Mouse (Mus musculus) C2C12 (cell line): Measurements from ENCODE around the gene Ptk6. TPM values are rescaled to one million over a fixed set of nuclear protein-coding genes. Genes with fewer than 3 reads are reported as not detected.

Source experiments
- H3K27me3 ChIP-seq: one replicate; pipeline ENCODE4 v1.6.1; 2011; ENCODE audit not compliant: control insufficient read depth, insufficient read depth, insufficient read length
- H3K36me3 ChIP-seq: one replicate; pipeline ENCODE4 v1.6.1; 2011; ENCODE audit not compliant: control insufficient read depth, insufficient read depth
- H3K4me3 ChIP-seq: one replicate; pipeline ENCODE4 v1.5.1; 2011; ENCODE audit warnings: mild to moderate bottlenecking, control low read depth; ENCODE audit not compliant: poor library complexity, insufficient read depth, severe bottlenecking
- H3K79me2 ChIP-seq: one replicate; pipeline ENCODE4 v1.6.1; 2011; ENCODE audit not compliant: control insufficient read depth, insufficient read depth
- H3K79me3 ChIP-seq: one replicate; pipeline ENCODE4 v1.6.1; 2011; ENCODE audit warnings: low read depth, control low read depth
- H3ac ChIP-seq: one replicate; pipeline ENCODE3; 2011; ENCODE audit warnings: low read depth; ENCODE audit not compliant: control insufficient read depth, insufficient read length
- CEBPB ChIP-seq: IDR thresholded peaks from one replicate; pipeline ENCODE4 v1.6.1; 2011; ENCODE audit warnings: low read depth, mild to moderate bottlenecking, control low read depth, moderate library complexity
- CTCF ChIP-seq: IDR thresholded peaks from one replicate; pipeline ENCODE4 v1.5.1; 2011; ENCODE audit not compliant: control insufficient read depth, insufficient read depth, insufficient read length
- FOSL1 ChIP-seq: IDR thresholded peaks from one replicate; pipeline ENCODE4 v1.8.0; 2011; ENCODE audit warnings: mild to moderate bottlenecking, low read length; ENCODE audit not compliant: poor library complexity, insufficient read depth, severe bottlenecking
- MAX ChIP-seq: IDR thresholded peaks from one replicate; pipeline ENCODE4 v1.6.1; 2011; ENCODE audit warnings: mild to moderate bottlenecking, control low read depth
- MYOD1 ChIP-seq: IDR thresholded peaks from one replicate; pipeline ENCODE4 v1.6.1; 2011; ENCODE audit warnings: low read depth; ENCODE audit not compliant: control insufficient read depth, insufficient read length
- MYOG ChIP-seq: IDR thresholded peaks from one replicate; pipeline ENCODE4 v1.6.1; 2011; ENCODE audit not compliant: control insufficient read depth, insufficient read length; ENCODE audit errors: extremely low read depth
- USF1 ChIP-seq: IDR thresholded peaks from one replicate; pipeline ENCODE4 v1.6.1; 2011; ENCODE audit warnings: low read depth, mild to moderate bottlenecking, control low read depth, moderate library complexity
- polyA plus RNA-seq: library from polyadenylated mRNA; unstranded; fragments of >200 nt; fragmentation: generic; extraction: Trizol; gene quantifications from one replicate; pipeline ENCODE4 v1.2.1, GENCODE M21; 2012; ENCODE audit warnings: missing spikeins

Ptk6 gene
- polyA plus RNA-seq, 1 experiment: not detected

DNA sequence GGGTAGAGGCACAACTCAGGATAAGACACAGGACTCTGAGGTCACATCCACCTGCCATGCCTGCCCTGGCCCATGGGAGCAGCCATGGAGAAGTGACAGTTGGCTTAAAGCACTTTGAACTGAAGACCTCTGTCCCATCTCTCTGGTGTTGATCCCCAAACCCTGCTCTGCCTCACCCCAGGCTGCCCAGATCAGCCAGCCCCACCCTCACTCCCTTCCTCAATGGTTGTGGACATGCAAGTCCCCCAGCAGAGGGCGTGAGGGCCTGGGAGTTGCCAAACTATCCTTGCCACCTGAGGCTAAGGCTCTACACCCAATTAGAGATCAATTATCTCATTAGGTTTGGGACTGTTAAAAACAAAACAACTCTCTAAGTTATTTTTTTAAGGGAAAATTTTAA is 48.8 kb downstream of the Ptk6 start:
- Histone ChIP-seq H3K4me3 (no peak overlapping the region), H3ac (no peak overlapping the region), H3K79me3 (no peaks in the 10 kb centered on the region), H3K36me3 (no peaks in the 10 kb centered on the region), H3K27me3 (peaks cover 68% of the 10 kb centered on the region), H3K79me2 (no peaks in the 10 kb centered on the region)
- TF ChIP-seq CTCF (no peak), MAX (no peak), CEBPB (no peak), MYOD1 (no peak), FOSL1 (no peak), USF1 (no peak), MYOG (no peak)

DNA sequence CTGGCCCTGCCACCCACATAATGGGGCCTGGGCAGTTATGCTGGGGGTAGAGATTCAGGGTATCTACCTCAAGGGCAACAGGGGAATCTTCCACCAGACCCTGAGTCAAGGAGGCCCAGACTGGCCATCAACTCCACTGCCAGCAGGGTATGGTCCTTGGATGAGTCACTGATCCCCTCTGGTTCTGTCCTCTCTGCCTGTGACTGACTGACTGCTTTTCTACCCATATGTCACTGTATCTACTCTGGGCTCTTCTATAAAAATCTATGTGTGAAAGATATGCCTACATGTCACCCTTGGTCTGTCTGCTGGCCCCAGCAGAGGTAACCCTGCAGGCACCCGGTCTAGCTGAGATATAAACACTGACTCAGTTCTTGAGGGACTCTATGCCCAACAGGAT is 49.5 kb downstream of the Ptk6 start:
- Histone ChIP-seq H3K4me3 (no peak overlapping the region), H3K79me2 (no peaks in the 10 kb centered on the region), H3K27me3 (peaks cover 74% of the 10 kb centered on the region), H3K36me3 (no peaks in the 10 kb centered on the region), H3K79me3 (no peaks in the 10 kb centered on the region), H3ac (no peak overlapping the region)
- TF ChIP-seq FOSL1 (no peak), CEBPB (no peak)

DNA sequence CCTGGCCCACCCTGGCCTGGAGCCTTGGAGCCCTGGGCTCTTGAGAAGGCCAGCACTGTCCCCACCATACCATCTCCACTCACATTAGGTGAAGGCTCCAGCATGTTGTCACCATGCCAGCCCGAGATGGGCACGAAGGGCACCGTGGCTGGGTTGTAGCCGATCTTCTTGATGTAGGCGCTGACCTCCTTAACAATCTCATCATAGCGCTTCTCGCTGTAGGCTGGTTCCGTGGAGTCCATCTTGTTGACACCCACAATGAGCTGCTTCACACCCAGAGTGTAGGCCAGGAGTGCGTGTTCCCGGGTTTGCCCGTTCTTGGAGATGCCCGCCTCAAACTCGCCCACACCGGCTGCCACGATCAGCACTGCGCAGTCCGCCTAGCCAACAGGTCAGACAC is 49.9 kb downstream of the Ptk6 start:
- no peaks in the 10 kb centered on the region for H3K36me3 ChIP-seq
- no peaks in the 10 kb centered on the region for H3K79me2 ChIP-seq
- no peak overlapping the region for H3K4me3 ChIP-seq
- TF ChIP-seq MYOD1: no peak
- TF ChIP-seq CEBPB: no peak
- TF ChIP-seq CTCF: no peak
- no peak for TF ChIP-seq MYOG
- no peak for TF ChIP-seq USF1
- TF ChIP-seq FOSL1: no peak
- TF ChIP-seq MAX: no peak
- no peak overlapping the region for H3ac ChIP-seq
- no peaks in the 10 kb centered on the region for H3K79me3 ChIP-seq
- peaks cover 74% of the 10 kb centered on the region for H3K27me3 ChIP-seq

DNA sequence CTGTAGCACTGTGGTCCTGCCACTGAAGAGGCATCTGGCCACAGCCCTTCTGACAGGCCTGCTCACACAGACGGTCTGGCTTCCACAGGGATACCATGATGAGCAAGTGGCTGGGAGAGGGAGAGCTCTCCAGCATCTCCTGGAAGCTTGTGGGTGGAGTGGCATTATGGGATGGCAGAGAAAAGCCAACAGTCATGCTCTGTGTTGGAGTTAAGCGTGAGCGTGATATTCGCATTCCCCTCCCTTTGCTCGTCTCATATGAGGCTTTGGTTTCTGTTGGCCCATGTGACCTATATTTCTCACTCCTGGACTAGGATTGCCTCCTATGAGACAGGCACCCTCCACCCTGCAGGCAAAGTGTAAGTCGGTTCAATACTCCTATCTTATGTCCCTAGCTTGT is 52.3 kb downstream of the Ptk6 start:
- no peak overlapping the region for H3ac ChIP-seq
- H3K79me3 ChIP-seq: no peaks in the 10 kb centered on the region
- no peak overlapping the region for H3K4me3 ChIP-seq
- TF ChIP-seq FOSL1: no peak
- no peak for TF ChIP-seq MYOG
- TF ChIP-seq CTCF: no peak
- no peak for TF ChIP-seq MAX
- no peak for TF ChIP-seq USF1
- no peak for TF ChIP-seq CEBPB
- no peak for TF ChIP-seq MYOD1
- peaks cover 63% of the 10 kb centered on the region for H3K27me3 ChIP-seq
- H3K36me3 ChIP-seq: no peaks in the 10 kb centered on the region
- no peaks in the 10 kb centered on the region for H3K79me2 ChIP-seq

DNA sequence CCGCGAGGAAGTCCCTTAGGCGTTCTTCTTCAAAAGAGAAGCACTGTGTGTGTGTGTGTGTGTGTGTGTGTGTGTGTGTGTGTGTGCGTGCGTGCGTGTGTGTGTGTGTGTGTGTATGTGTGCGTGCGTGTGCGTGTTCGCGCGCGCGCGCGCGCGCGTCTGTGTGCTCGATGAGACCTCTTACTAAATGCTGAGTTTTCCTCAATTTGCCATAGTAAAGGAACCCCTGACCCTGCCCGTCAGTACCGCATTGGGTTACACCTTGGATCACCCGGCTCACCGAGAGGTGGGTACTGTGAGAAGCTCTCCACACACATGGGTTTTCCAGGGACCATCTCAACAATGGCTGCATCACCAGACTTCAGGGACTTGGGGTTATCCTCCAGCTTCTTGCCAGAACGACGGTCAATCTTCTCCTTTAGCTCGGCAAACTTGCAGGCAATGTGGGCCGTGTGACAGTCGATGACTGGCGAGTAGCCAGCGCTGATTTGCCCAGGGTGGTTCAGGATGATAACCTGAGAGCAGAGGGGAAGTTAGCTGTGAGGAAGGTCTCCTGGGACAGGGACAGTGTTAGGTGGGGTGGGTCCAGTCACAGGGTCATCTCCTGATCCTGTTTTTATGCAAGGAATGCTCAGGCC is 54.2 kb downstream of the Ptk6 start:
- no peak for TF ChIP-seq FOSL1
- TF ChIP-seq MYOD1: no peak
- no peak for TF ChIP-seq MAX
- TF ChIP-seq CEBPB: no peak
- no peak for TF ChIP-seq MYOG
- no peak for TF ChIP-seq CTCF
- no peak for TF ChIP-seq USF1
- H3K79me2 ChIP-seq: no peaks in the 10 kb centered on the region
- H3K36me3 ChIP-seq: no peaks in the 10 kb centered on the region
- no peak overlapping the region for H3ac ChIP-seq
- no peak overlapping the region for H3K4me3 ChIP-seq
- no peaks in the 10 kb centered on the region for H3K79me3 ChIP-seq
- peaks cover 54% of the 10 kb centered on the region for H3K27me3 ChIP-seq

DNA sequence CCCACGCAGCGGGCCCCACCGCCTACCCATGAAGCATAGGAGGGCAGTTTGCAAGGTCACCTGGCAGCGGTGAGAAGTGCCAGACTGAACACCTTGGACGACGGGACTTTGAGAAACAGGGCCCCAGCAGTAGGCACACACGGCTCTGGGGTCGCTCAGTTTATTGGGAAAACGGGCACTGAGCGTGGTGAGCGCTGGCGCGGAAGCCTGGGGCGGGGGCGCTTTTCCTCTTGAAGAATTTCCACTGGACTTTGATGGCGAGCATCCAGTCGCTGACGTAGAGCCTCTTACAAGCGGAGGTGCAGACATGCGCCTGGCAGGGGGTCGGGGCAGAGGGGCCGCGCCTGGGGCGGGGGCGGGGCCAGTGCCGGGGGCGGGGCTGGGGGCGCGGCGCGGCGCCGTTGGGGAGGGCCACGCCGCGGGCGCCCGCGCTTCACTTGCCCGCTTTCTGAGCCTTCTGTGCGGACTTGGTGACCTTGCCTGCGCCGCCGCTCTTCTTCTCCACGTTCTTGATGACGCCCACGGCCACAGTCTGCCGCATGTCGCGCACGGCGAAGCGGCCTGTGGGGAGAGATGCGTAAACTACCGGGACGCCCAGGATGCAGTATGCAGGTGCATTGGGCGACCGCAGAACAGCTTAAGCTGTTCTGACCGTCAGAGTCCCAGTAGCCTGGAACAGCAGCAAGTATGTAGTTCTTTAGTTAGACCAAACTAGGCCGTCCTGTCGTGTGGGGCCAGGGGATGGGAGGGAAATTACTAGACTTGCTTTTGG is 54.9 kb downstream of the Ptk6 start:
- no peaks in the 10 kb centered on the region for H3K79me2 ChIP-seq
- H3K27me3 ChIP-seq: peaks cover 47% of the 10 kb centered on the region
- TF ChIP-seq MYOG: no peak
- TF ChIP-seq FOSL1: no peak
- no peak for TF ChIP-seq USF1
- TF ChIP-seq CTCF: no peak
- no peak for TF ChIP-seq MAX
- TF ChIP-seq MYOD1: no peak
- TF ChIP-seq CEBPB: no peak
- H3K36me3 ChIP-seq: no peaks in the 10 kb centered on the region
- no peaks in the 10 kb centered on the region for H3K79me3 ChIP-seq
- H3K4me3 ChIP-seq: no peak overlapping the region
- no peak overlapping the region for H3ac ChIP-seq
